ENCODE assay signal across 26 mouse cellular contexts in genomic region chr14:20964285-20964684, GRCm38 (mm10). TPM values are rescaled to one million over a fixed set of nuclear protein-coding genes. Genes with fewer than 3 reads are reported as not detected.
A peak's percentile ranks its signal among the peaks of the same experiment; 100 is the strongest.
DNase-seq lines count a peak whose midpoint lies in the region; ATAC-seq and TF ChIP-seq lines count a peak whose summit lies in the region.
"Had no signal": no experiment of that assay in that cellular context is flagged by ENCODE, and none has a peak within 500 bp of the region (broad histone marks: within the 10 kb centered on the region; RNA-seq: fewer than 3 reads in every experiment).

No protein-coding gene starts in this region.

- H3K9ac ChIP-seq in hindbrain, embryonic 13.5 days, result no peak overlapping the region
- no peak overlapping the region for H3K9ac ChIP-seq in hindbrain, postnatal 0 days (replicated peaks; ENCODE audit: low read length)
- no peak overlapping the region for H3K9ac ChIP-seq in neural tube, embryonic 11.5 days (ENCODE audit: low read length)
- H3K9ac ChIP-seq in stomach, postnatal 0 days (ENCODE audit: low read length), result no peak overlapping the region
- H3K9ac ChIP-seq: embryonic facial prominence, embryonic 13.5 days; limb, embryonic 15.5 days; liver, embryonic 14.5 days; midbrain, embryonic 13.5 days had no signal

- H3K36me3 ChIP-seq in hindbrain, embryonic 13.5 days, result no peaks in the 10 kb centered on the region
- no peaks in the 10 kb centered on the region for H3K36me3 ChIP-seq in hindbrain, postnatal 0 days (ENCODE audit: insufficient read depth, low read length)
- H3K36me3 ChIP-seq in neural tube, embryonic 11.5 days (ENCODE audit: control insufficient read depth, insufficient read depth, low read length), result no peaks in the 10 kb centered on the region
- H3K36me3 ChIP-seq in stomach, postnatal 0 days (ENCODE audit: control insufficient read depth, insufficient read depth, low read length), result no peaks in the 10 kb centered on the region
- no peaks in the 10 kb centered on the region for H3K36me3 ChIP-seq in thymus, adult 2 months (ENCODE audit: control insufficient read depth, insufficient read depth, low read length)
- H3K36me3 ChIP-seq: embryonic facial prominence, embryonic 13.5 days; forebrain, embryonic 10.5 days; limb, embryonic 10.5 days; limb, embryonic 15.5 days; midbrain, embryonic 13.5 days had no signal

- TF ChIP-seq EP300 in stomach, postnatal 0 days (optimal IDR thresholded peaks at IDR 0.05), result no peak

- no peak for TF ChIP-seq CTCF in gastrocnemius, adult 2 months (IDR thresholded peaks at IDR 0.05)
- TF ChIP-seq CTCF in hindbrain, postnatal 0 days (IDR thresholded peaks at IDR 0.05; ENCODE audit: low read depth), result no peak
- TF ChIP-seq CTCF in stomach, postnatal 0 days (IDR thresholded peaks at IDR 0.05; ENCODE audit: low read depth), result no peak
- TF ChIP-seq CTCF in thymus, adult 2 months (IDR thresholded peaks at IDR 0.05; ENCODE audit: borderline replicate concordance, control insufficient read depth, extremely low read depth, insufficient read depth, low read length, poor library complexity), result no peak

- H3K4me3 ChIP-seq in gastrocnemius, adult 2 months, result no peak overlapping the region
- H3K4me3 ChIP-seq in hindbrain, embryonic 13.5 days, result no peak overlapping the region
- no peak overlapping the region for H3K4me3 ChIP-seq in hindbrain, postnatal 0 days (ENCODE audit: low read length)
- no peak overlapping the region for H3K4me3 ChIP-seq in neural tube, embryonic 11.5 days (ENCODE audit: low read depth, low read length)
- no peak overlapping the region for H3K4me3 ChIP-seq in stomach, postnatal 0 days (ENCODE audit: low read depth, low read length)
- no peak overlapping the region for H3K4me3 ChIP-seq in thymus, adult 2 months (ENCODE audit: control insufficient read depth, insufficient read depth, low read length)
- H3K4me3 ChIP-seq: embryonic facial prominence, embryonic 13.5 days; forebrain, embryonic 10.5 days; limb, embryonic 10.5 days; limb, embryonic 15.5 days; midbrain, embryonic 13.5 days had no signal

- no peak for DNase-seq in gastrocnemius, adult 2 months
- no peak for DNase-seq in gastrocnemius, adult 8-10 months (ENCODE audit: low spot score in 2 of 2)
- DNase-seq in hindbrain, postnatal 0 days (ENCODE audit: low spot score), result no peak
- no peak for DNase-seq in neural tube, embryonic 11.5 days (ENCODE audit: low spot score)
- no peak for DNase-seq in neural tube, embryonic 10.5 days (ENCODE audit: extremely low spot score, low spot score)
- DNase-seq in stomach, postnatal 0 days (ENCODE audit: low spot score), result no peak
- no peak for DNase-seq in thymus, adult 2 months
- DNase-seq: adrenal gland, postnatal 25 days; cerebellum, adult 18-20 months; cerebellum, postnatal 10 days; gastrocnemius, postnatal 25 days; heart, adult 18-20 months; kidney, adult 9 months; layer of hippocampus, postnatal 36 days; lung, adult 2 months; lung, postnatal 10 days; right cerebral cortex, postnatal 4 days had no signal

- no peaks in the 10 kb centered on the region for H3K27me3 ChIP-seq in hindbrain, embryonic 13.5 days
- H3K27me3 ChIP-seq in hindbrain, postnatal 0 days (ENCODE audit: insufficient read depth, low read length), result no peaks in the 10 kb centered on the region
- no peaks in the 10 kb centered on the region for H3K27me3 ChIP-seq in neural tube, embryonic 11.5 days (ENCODE audit: control insufficient read depth, insufficient read depth, low read length)
- H3K27me3 ChIP-seq in stomach, postnatal 0 days (ENCODE audit: control insufficient read depth, insufficient read depth, low read length), result no peaks in the 10 kb centered on the region
- no peaks in the 10 kb centered on the region for H3K27me3 ChIP-seq in thymus, adult 2 months (ENCODE audit: control insufficient read depth, insufficient read depth, low read length)
- H3K27me3 ChIP-seq: embryonic facial prominence, embryonic 13.5 days; limb, embryonic 15.5 days; midbrain, embryonic 13.5 days had no signal

- H3K9me3 ChIP-seq in hindbrain, embryonic 13.5 days, result no peaks in the 10 kb centered on the region
- H3K9me3 ChIP-seq in hindbrain, postnatal 0 days (ENCODE audit: low read length), result no peaks in the 10 kb centered on the region
- no peaks in the 10 kb centered on the region for H3K9me3 ChIP-seq in neural tube, embryonic 11.5 days (ENCODE audit: control insufficient read depth, low read length)
- H3K9me3 ChIP-seq in stomach, postnatal 0 days (ENCODE audit: control insufficient read depth, low read length), result no peaks in the 10 kb centered on the region
- H3K9me3 ChIP-seq: embryonic facial prominence, embryonic 13.5 days; forebrain, embryonic 10.5 days; limb, embryonic 10.5 days; limb, embryonic 15.5 days; midbrain, embryonic 13.5 days had no signal

- TF ChIP-seq POLR2A in thymus, adult 2 months (IDR thresholded peaks at IDR 0.05; ENCODE audit: control insufficient read depth, extremely low read depth, insufficient read depth, low read length, poor library complexity), result no peak

- peaks cover 10% of the 10 kb centered on the region for H3K4me1 ChIP-seq in hindbrain, embryonic 13.5 days (replicated peaks)
- no peaks in the 10 kb centered on the region for H3K4me1 ChIP-seq in hindbrain, postnatal 0 days (ENCODE audit: insufficient read depth, low read length)
- 0 out of 2 replicates have a peak, but pooled peaks cover 4% of the 10 kb centered on the region for H3K4me1 ChIP-seq in neural tube, embryonic 11.5 days (ENCODE audit: control insufficient read depth, insufficient read depth, low read length)
- H3K4me1 ChIP-seq in stomach, postnatal 0 days (replicated peaks; ENCODE audit: control insufficient read depth, insufficient read depth), result no peaks in the 10 kb centered on the region
- no peaks in the 10 kb centered on the region for H3K4me1 ChIP-seq in thymus, adult 2 months (replicated peaks; ENCODE audit: control insufficient read depth, insufficient read depth, low read length)
- H3K4me1 ChIP-seq: embryonic facial prominence, embryonic 13.5 days had no signal

- H3K27ac ChIP-seq in gastrocnemius, adult 2 months, result 0 out of 2 replicates have a peak overlapping the region, but pooled peaks have one; percentile 4
- H3K27ac ChIP-seq in hindbrain, embryonic 13.5 days, result 0 out of 2 replicates have a peak overlapping the region, but pooled peaks have one; percentile 1
- no peak overlapping the region for H3K27ac ChIP-seq in hindbrain, postnatal 0 days
- H3K27ac ChIP-seq in neural tube, embryonic 11.5 days (ENCODE audit: low read depth, low read length), result peak overlapping the region; percentile 15; the same call in 1 of the 2 replicates
- H3K27ac ChIP-seq in stomach, postnatal 0 days (replicated peaks), result no peak overlapping the region
- no peak overlapping the region for H3K27ac ChIP-seq in thymus, adult 2 months (ENCODE audit: control insufficient read depth, insufficient read depth, low read length)
- H3K27ac ChIP-seq: embryonic facial prominence, embryonic 13.5 days; forebrain, embryonic 10.5 days; limb, embryonic 10.5 days; limb, embryonic 15.5 days; liver, embryonic 14.5 days; macrophage; midbrain, embryonic 13.5 days had no signal

- 47% methylated on average over 2 of the region's 2 CpGs for WGBS in hindbrain, embryonic 13.5 days
- WGBS in hindbrain, postnatal 0 days, result 30% methylated on average over 2 of the region's 2 CpGs
- WGBS in neural tube, embryonic 11.5 days, result 33% methylated on average over 2 of the region's 2 CpGs
- WGBS in stomach, postnatal 0 days, result 32% methylated on average over 2 of the region's 2 CpGs
- 88% methylated on average over 2 of the region's 2 CpGs for WGBS in thymus, adult 2 months

- intact Hi-C loops in gastrocnemius, adult 2 months (cut with DNase I), result no loop called here

- no peak for ATAC-seq in hindbrain, embryonic 13.5 days (ENCODE audit: low FRiP score)
- no peak for ATAC-seq in hindbrain, postnatal 0 days
- ATAC-seq in neural tube, embryonic 11.5 days (ENCODE audit: insufficient read depth, low FRiP score, low TSS enrichment), result no peak
- ATAC-seq in stomach, postnatal 0 days (ENCODE audit: low FRiP score, low TSS enrichment), result peak; percentile 24; the same call in 1 of the 2 replicates
- ATAC-seq: intestine, embryonic 16.5 days; midbrain, embryonic 13.5 days had no signal

- no peak overlapping the region for H3K4me2 ChIP-seq in hindbrain, embryonic 13.5 days
- H3K4me2 ChIP-seq in hindbrain, postnatal 0 days (ENCODE audit: low read depth, low read length), result no peak overlapping the region
- H3K4me2 ChIP-seq in neural tube, embryonic 11.5 days (ENCODE audit: low read depth), result no peak overlapping the region
- H3K4me2 ChIP-seq in stomach, postnatal 0 days (replicated peaks; ENCODE audit: low read depth), result no peak overlapping the region
- H3K4me2 ChIP-seq: embryonic facial prominence, embryonic 13.5 days; limb, embryonic 15.5 days; midbrain, embryonic 13.5 days had no signal

RNA-seq across cellular contexts. Expression of gene Vcl, which starts 35.1 kb away (rescaled TPM):
- total RNA-seq in gastrocnemius, adult 2 months (2021), result 10 to 100 TPM; 60.0 to 79.2 TPM
- 10 to 100 TPM; 62.2 to 64.9 (median 63.9) TPM for total RNA-seq in gastrocnemius, adult 8-10 months (2022)
- 15.4 and 17.0 TPM in 2 replicates for polyA plus RNA-seq in hindbrain, embryonic 13.5 days (2015; fragmentation: Nextera tagmentation; extraction: Ambion mirVana)
- 24.3 and 26.5 TPM in 2 replicates for total RNA-seq in hindbrain, postnatal 0 days (2014; rRNA removed)
- polyA plus RNA-seq in hindbrain, postnatal 0 days (2015; fragmentation: Nextera tagmentation; extraction: Ambion mirVana), result 9.8 and 10.4 TPM in 2 replicates
- polyA plus RNA-seq in neural tube, embryonic 11.5 days (2014; fragmentation: Nextera tagmentation; extraction: Ambion mirVana), result 51.2 and 55.5 TPM in 2 replicates
- 52.0 and 54.5 TPM in 2 replicates for polyA plus RNA-seq in stomach, postnatal 0 days (2015; fragmentation: Nextera tagmentation; extraction: Ambion mirVana)
- polyA plus RNA-seq in thymus, adult 2 months (2012; rRNA removed), result 12.4 and 14.7 TPM in 2 replicates

Comparison
In these comparisons a context has a peak if more than half of its experiments do, and no peak if none do; other contexts are left out.
1. H3K27ac ChIP-seq: peak in gastrocnemius, adult 2 months (single experiment), hindbrain, embryonic 13.5 days (single experiment) and neural tube, embryonic 11.5 days (single experiment); none in hindbrain, postnatal 0 days (single experiment), stomach, postnatal 0 days (single experiment) and thymus, adult 2 months (single experiment).